Mouse (Mus musculus): Measurements from ENCODE around the gene Lgr6. TPM values are rescaled to one million over a fixed set of nuclear protein-coding genes. Genes with fewer than 3 reads are reported as not detected.

Gene Lgr6
- polyA plus RNA-seq, 1 experiment from 2014 or later, result 0.19 TPM

- DNase-seq (ENCODE audit: low spot score), result no peak
- Histone ChIP-seq H3K4me2 (replicated peaks; ENCODE audit: low read depth, low read length) (no peak overlapping the region), H3K36me3 (ENCODE audit: control insufficient read depth, insufficient read depth, low read length) (no peaks in the 10 kb centered on the region), H3K9ac (ENCODE audit: low read depth, low read length) (no peak overlapping the region), H3K27ac (ENCODE audit: low read depth, low read length) (no peak overlapping the region), H3K4me1 (replicated peaks; ENCODE audit: control insufficient read depth, insufficient read depth, low read length) (no peaks in the 10 kb centered on the region), H3K27me3 (ENCODE audit: control insufficient read depth, insufficient read depth, low read length) (no peaks in the 10 kb centered on the region), H3K4me3 (ENCODE audit: low read depth, low read length) (no peak overlapping the region), H3K9me3 (ENCODE audit: control insufficient read depth, low read length) (no peaks in the 10 kb centered on the region)
- ATAC-seq (ENCODE audit: low FRiP score), result no peak
- WGBS, result 85% methylated on average over 9 of the region's 9 CpGs
These were observed 92.6 kb downstream of the Lgr6 start for GRCm38 (mm10) chr1:135012472-135012871.

GRCm38 (mm10) chr1:135011912-135012311, 93.2 kb downstream of the Lgr6 start:
- H3K36me3 ChIP-seq (ENCODE audit: control insufficient read depth, insufficient read depth, low read length), result no peaks in the 10 kb centered on the region
- WGBS, result 94% methylated on average over 5 of the region's 5 CpGs
- ATAC-seq (ENCODE audit: low FRiP score) (no peak), DNase-seq (ENCODE audit: low spot score) (no peak)
- H3K9me3 ChIP-seq (ENCODE audit: control insufficient read depth, low read length), result no peaks in the 10 kb centered on the region
- H3K4me2 ChIP-seq (replicated peaks; ENCODE audit: low read depth, low read length), result no peak overlapping the region
- no peaks in the 10 kb centered on the region for H3K4me1 ChIP-seq (replicated peaks; ENCODE audit: control insufficient read depth, insufficient read depth, low read length)
- no peak overlapping the region for H3K4me3 ChIP-seq (ENCODE audit: low read depth, low read length)
- no peaks in the 10 kb centered on the region for H3K27me3 ChIP-seq (ENCODE audit: control insufficient read depth, insufficient read depth, low read length)
- H3K27ac ChIP-seq (ENCODE audit: low read depth, low read length), result no peak overlapping the region
- no peak overlapping the region for H3K9ac ChIP-seq (ENCODE audit: low read depth, low read length)

- H3K9me3 ChIP-seq (ENCODE audit: control insufficient read depth, low read length), result no peaks in the 10 kb centered on the region
- no peak overlapping the region for H3K4me2 ChIP-seq (replicated peaks; ENCODE audit: low read depth, low read length)
- no peaks in the 10 kb centered on the region for H3K27me3 ChIP-seq (ENCODE audit: control insufficient read depth, insufficient read depth, low read length)
- WGBS, result 84% methylated on average over 3 of the region's 3 CpGs
- no peak overlapping the region for H3K27ac ChIP-seq (ENCODE audit: low read depth, low read length)
- no peaks in the 10 kb centered on the region for H3K36me3 ChIP-seq (ENCODE audit: control insufficient read depth, insufficient read depth, low read length)
- no peaks in the 10 kb centered on the region for H3K4me1 ChIP-seq (replicated peaks; ENCODE audit: control insufficient read depth, insufficient read depth, low read length)
- H3K4me3 ChIP-seq (ENCODE audit: low read depth, low read length), result no peak overlapping the region
- no peak overlapping the region for H3K9ac ChIP-seq (ENCODE audit: low read depth, low read length)
- ATAC-seq (ENCODE audit: low FRiP score), result no peak
- DNase-seq (ENCODE audit: low spot score), result no peak
These were observed 95.2 kb downstream of the Lgr6 start for GRCm38 (mm10) chr1:135009833-135010232.

GRCm38 (mm10) chr1:135005696-135006095, 99.4 kb downstream of the Lgr6 start:
- no peaks in the 10 kb centered on the region for H3K27me3 ChIP-seq (ENCODE audit: control insufficient read depth, insufficient read depth, low read length)
- WGBS, result 62% methylated on average over 7 of the region's 7 CpGs
- no peak for ATAC-seq (ENCODE audit: low FRiP score)

GRCm38 (mm10) chr1:135003346-135003745, 101.7 kb downstream of the Lgr6 start:
- H3K27me3 ChIP-seq (ENCODE audit: control insufficient read depth, insufficient read depth, low read length), result no peaks in the 10 kb centered on the region
- no peaks in the 10 kb centered on the region for H3K4me1 ChIP-seq (replicated peaks; ENCODE audit: control insufficient read depth, insufficient read depth, low read length)
- H3K4me3 ChIP-seq (ENCODE audit: low read depth, low read length), result no peak overlapping the region
- no peak for ATAC-seq (ENCODE audit: low FRiP score)
- H3K9me3 ChIP-seq (ENCODE audit: control insufficient read depth, low read length), result no peaks in the 10 kb centered on the region
- DNase-seq (ENCODE audit: low spot score), result no peak
- no peak overlapping the region for H3K4me2 ChIP-seq (replicated peaks; ENCODE audit: low read depth, low read length)
- H3K9ac ChIP-seq (ENCODE audit: low read depth, low read length), result no peak overlapping the region
- H3K27ac ChIP-seq (ENCODE audit: low read depth, low read length), result no peak overlapping the region
- 44% methylated on average over 4 of the region's 4 CpGs for WGBS
- no peaks in the 10 kb centered on the region for H3K36me3 ChIP-seq (ENCODE audit: control insufficient read depth, insufficient read depth, low read length)

More at GRCm38 (mm10) chr1:135005696-135006095, 99.4 kb downstream of the Lgr6 start:
- no peak for DNase-seq (ENCODE audit: low spot score)
- Histone ChIP-seq H3K4me3 (ENCODE audit: low read depth, low read length) (no peak overlapping the region), H3K9me3 (ENCODE audit: control insufficient read depth, low read length) (no peaks in the 10 kb centered on the region), H3K4me2 (replicated peaks; ENCODE audit: low read depth, low read length) (no peak overlapping the region), H3K4me1 (replicated peaks; ENCODE audit: control insufficient read depth, insufficient read depth, low read length) (no peaks in the 10 kb centered on the region), H3K27ac (ENCODE audit: low read depth, low read length) (no peak overlapping the region), H3K36me3 (ENCODE audit: control insufficient read depth, insufficient read depth, low read length) (no peaks in the 10 kb centered on the region), H3K9ac (ENCODE audit: low read depth, low read length) (no peak overlapping the region)

GRCm38 (mm10) chr1:135000527-135000926, 104.5 kb downstream of the Lgr6 start:
- 81% methylated on average over 9 of the region's 9 CpGs for WGBS
- Histone ChIP-seq H3K27ac (ENCODE audit: low read depth, low read length) (no peak overlapping the region), H3K4me3 (ENCODE audit: low read depth, low read length) (no peak overlapping the region), H3K27me3 (ENCODE audit: control insufficient read depth, insufficient read depth, low read length) (no peaks in the 10 kb centered on the region), H3K4me2 (replicated peaks; ENCODE audit: low read depth, low read length) (no peak overlapping the region), H3K9ac (ENCODE audit: low read depth, low read length) (no peak overlapping the region), H3K9me3 (ENCODE audit: control insufficient read depth, low read length) (no peaks in the 10 kb centered on the region), H3K36me3 (ENCODE audit: control insufficient read depth, insufficient read depth, low read length) (no peaks in the 10 kb centered on the region), H3K4me1 (replicated peaks; ENCODE audit: control insufficient read depth, insufficient read depth, low read length) (no peaks in the 10 kb centered on the region)
- no peak for ATAC-seq (ENCODE audit: low FRiP score)
- DNase-seq (ENCODE audit: low spot score), result no peak

GRCm38 (mm10) chr1:134998231-134998630, 106.8 kb downstream of the Lgr6 start:
- H3K36me3 ChIP-seq (ENCODE audit: control insufficient read depth, insufficient read depth, low read length), result no peaks in the 10 kb centered on the region
- H3K9ac ChIP-seq (ENCODE audit: low read depth, low read length), result no peak overlapping the region
- H3K9me3 ChIP-seq (ENCODE audit: control insufficient read depth, low read length), result no peaks in the 10 kb centered on the region
- H3K4me2 ChIP-seq (replicated peaks; ENCODE audit: low read depth, low read length), result no peak overlapping the region
- 90% methylated on average over 8 of the region's 8 CpGs for WGBS
- no peaks in the 10 kb centered on the region for H3K4me1 ChIP-seq (replicated peaks; ENCODE audit: control insufficient read depth, insufficient read depth, low read length)
- no peak for DNase-seq (ENCODE audit: low spot score)
- H3K27ac ChIP-seq (ENCODE audit: low read depth, low read length), result no peak overlapping the region
- H3K4me3 ChIP-seq (ENCODE audit: low read depth, low read length), result no peak overlapping the region
- ATAC-seq (ENCODE audit: low FRiP score), result no peak
- H3K27me3 ChIP-seq (ENCODE audit: control insufficient read depth, insufficient read depth, low read length), result no peaks in the 10 kb centered on the region

GRCm38 (mm10) chr1:134997568-134997967, 107.5 kb downstream of the Lgr6 start:
- no peak overlapping the region for H3K4me3 ChIP-seq (ENCODE audit: low read depth, low read length)
- H3K36me3 ChIP-seq (ENCODE audit: control insufficient read depth, insufficient read depth, low read length), result no peaks in the 10 kb centered on the region
- H3K4me1 ChIP-seq (replicated peaks; ENCODE audit: control insufficient read depth, insufficient read depth, low read length), result no peaks in the 10 kb centered on the region
- 82% methylated on average over 5 of the region's 5 CpGs for WGBS
- H3K9me3 ChIP-seq (ENCODE audit: control insufficient read depth, low read length), result no peaks in the 10 kb centered on the region
- DNase-seq (ENCODE audit: low spot score) (no peak), ATAC-seq (ENCODE audit: low FRiP score) (no peak)
- H3K27me3 ChIP-seq (ENCODE audit: control insufficient read depth, insufficient read depth, low read length), result no peaks in the 10 kb centered on the region
- no peak overlapping the region for H3K27ac ChIP-seq (ENCODE audit: low read depth, low read length)
- no peak overlapping the region for H3K9ac ChIP-seq (ENCODE audit: low read depth, low read length)
- H3K4me2 ChIP-seq (replicated peaks; ENCODE audit: low read depth, low read length), result no peak overlapping the region

- Histone ChIP-seq H3K27ac (ENCODE audit: low read depth, low read length) (no peak overlapping the region), H3K4me2 (replicated peaks; ENCODE audit: low read depth, low read length) (no peak overlapping the region), H3K9ac (ENCODE audit: low read depth, low read length) (no peak overlapping the region), H3K9me3 (ENCODE audit: control insufficient read depth, low read length) (no peaks in the 10 kb centered on the region), H3K36me3 (ENCODE audit: control insufficient read depth, insufficient read depth, low read length) (no peaks in the 10 kb centered on the region), H3K4me3 (ENCODE audit: low read depth, low read length) (no peak overlapping the region), H3K27me3 (ENCODE audit: control insufficient read depth, insufficient read depth, low read length) (no peaks in the 10 kb centered on the region), H3K4me1 (replicated peaks; ENCODE audit: control insufficient read depth, insufficient read depth, low read length) (no peaks in the 10 kb centered on the region)
- DNase-seq (ENCODE audit: low spot score), result no peak
- 88% methylated on average over 7 of the region's 7 CpGs for WGBS
- no peak for ATAC-seq (ENCODE audit: low FRiP score)
These were observed 108.6 kb downstream of the Lgr6 start for GRCm38 (mm10) chr1:134996471-134996870.

Measured in hindbrain, embryonic 11.5 days (tissue).